Mouse (Mus musculus) bone marrow, adult 2 months (tissue): Measurements from ENCODE around the gene Pnpla8.

ENCODE experiments used
- CTCF ChIP-seq: fragments of 200-500 bp; IDR thresholded peaks from 2 replicates; pipeline ENCODE4 v1.5.1; 2011; ENCODE audit warnings: low read length, control low read depth; ENCODE audit not compliant: control insufficient read depth, insufficient read depth
- POLR2A ChIP-seq: fragments of 200-500 bp; IDR thresholded peaks from 2 replicates; pipeline ENCODE4 v1.6.1; 2011; ENCODE audit warnings: low read depth, mild to moderate bottlenecking, control low read depth, low read length, borderline replicate concordance; ENCODE audit not compliant: control insufficient read depth

DNA sequence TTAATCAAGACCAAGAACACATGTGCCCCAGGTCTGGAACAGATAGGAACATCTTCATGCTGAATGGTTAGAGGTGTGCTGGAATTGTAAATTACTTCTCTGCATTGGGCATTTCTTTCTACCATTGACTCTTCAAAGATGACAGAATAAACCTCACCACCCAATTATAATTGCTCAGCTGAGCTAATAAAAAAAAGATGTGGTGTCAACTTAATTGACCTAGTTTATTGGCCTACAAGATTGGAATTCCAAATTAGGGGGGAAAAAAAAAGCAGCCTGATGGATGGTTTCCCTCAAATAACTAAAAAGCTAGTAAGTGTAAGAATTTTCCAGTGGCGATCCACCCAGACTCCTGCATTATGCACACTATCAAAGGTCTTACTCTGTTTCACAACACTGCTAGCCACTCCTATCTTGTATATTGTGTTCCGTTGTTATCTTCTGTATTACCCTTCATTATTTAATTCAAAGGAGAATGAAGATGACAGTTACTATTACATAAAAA lies 116.0 kb downstream of the Pnpla8 start:
- no peak for TF ChIP-seq POLR2A
- no peak for TF ChIP-seq CTCF
